Mouse (Mus musculus): ENCODE measurements around the gene Wdr81.
"Not testable (repeated sequence)": the region's sequence is repeated elsewhere in the genome, so short reads cannot be mapped to it uniquely, and the experiment has no call there.

The Wdr81 gene

GRCm38 (mm10) chr11:75460844-75461742 is 6.6 kb upstream of the Wdr81 start, which contains the start of gene Tlcd2:
Tlcd2 (plus strand) TSS chr11:75461715.
- peak; percentile 99 for DNase-seq (ENCODE audit: low spot score)

DNA sequence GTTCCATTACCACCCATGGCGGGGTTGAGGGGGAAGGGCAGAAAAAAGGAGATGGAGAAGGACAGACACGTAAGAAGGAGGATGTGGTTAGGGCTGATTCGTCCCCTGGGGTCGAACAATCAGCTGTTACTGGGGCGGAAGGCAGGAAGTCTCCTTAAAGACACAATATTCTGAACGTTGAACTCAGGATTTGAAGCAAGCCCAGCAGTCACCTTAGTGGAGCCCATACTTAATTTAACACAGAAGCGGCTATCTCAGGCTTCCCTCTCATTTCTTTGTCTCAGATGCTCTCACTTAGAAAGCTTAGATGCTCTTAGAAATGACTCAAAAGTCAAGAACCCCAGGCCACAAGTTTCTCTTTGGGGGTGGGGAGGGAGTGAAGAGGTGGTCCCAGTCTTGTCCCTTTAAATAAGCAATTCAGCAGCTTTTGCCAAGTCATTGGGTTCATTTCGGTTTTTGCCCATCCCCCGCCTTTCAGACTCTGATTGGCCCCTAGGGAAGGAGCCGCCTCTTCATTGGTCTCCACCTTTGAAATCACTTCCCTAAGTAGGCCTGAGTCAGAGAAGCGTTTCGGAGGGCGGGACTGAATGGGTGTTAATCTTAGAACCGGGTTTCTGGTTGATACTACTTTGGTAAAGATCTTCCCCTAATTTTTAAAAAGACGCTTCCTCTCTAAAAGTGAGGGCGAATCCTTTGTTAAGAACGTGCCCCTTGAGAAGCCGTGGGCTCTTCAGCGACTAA is 5.8 kb upstream of the Wdr81 start:
- DNase-seq (ENCODE audit: low spot score) = peak; percentile 94

GRCm38 (mm10) chr11:75459751-75460102 is 5.2 kb upstream of the Wdr81 start:
- DNase-seq (ENCODE audit: low spot score) = no peak

GRCm38 (mm10) chr11:75459141-75459711 is 4.7 kb upstream of the Wdr81 start:
- no peak for DNase-seq (ENCODE audit: low spot score)

GRCm38 (mm10) chr11:75458628-75459041 is 4.1 kb upstream of the Wdr81 start:
- no peak for DNase-seq (ENCODE audit: low spot score)

DNA sequence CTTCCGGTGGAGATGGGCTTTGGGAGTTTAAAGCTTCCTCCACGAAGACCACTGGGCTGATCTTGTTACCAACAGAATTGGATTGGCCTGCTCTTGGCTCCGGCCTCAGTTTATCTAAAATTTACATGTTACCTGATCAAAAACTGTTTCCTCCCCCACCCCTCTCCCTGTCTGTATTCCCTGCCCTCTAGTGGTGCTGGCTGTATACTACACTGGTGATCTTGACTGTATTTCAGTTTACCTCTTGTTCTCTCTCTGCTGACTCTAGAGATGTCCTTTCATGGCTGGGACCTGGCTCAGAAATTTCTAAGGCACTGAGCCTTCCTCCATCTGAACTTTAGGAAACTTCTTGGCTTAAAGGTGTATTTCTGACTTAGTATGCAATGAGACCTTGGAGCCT is 3.7 kb upstream of the Wdr81 start:
- DNase-seq (ENCODE audit: low spot score) = peak; percentile 47

- no peak for DNase-seq (ENCODE audit: low spot score)
Observed at GRCm38 (mm10) chr11:75456440-75456871, 1.9 kb upstream of the Wdr81 start.

DNA sequence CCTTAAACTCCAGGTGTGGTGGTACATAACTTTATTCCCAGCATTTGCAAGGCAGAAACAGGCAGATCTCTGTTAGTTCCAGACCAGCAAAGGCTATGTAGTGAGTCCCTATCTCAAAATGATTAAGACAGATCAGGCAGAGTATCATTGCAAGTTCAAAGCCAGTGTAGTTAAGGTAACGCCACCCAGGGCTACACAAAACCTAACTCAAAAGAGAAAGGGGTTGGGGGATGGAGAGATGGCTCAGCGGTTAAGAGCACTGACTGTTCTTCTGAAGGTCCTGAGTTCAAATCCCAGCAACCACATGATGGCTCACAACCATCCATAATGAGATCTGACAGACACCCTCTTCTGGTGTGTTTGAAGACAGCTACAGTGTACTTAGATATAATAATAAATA is 1.5 kb upstream of the Wdr81 start:
- not testable (repeated sequence) for DNase-seq (ENCODE audit: low spot score)

DNA sequence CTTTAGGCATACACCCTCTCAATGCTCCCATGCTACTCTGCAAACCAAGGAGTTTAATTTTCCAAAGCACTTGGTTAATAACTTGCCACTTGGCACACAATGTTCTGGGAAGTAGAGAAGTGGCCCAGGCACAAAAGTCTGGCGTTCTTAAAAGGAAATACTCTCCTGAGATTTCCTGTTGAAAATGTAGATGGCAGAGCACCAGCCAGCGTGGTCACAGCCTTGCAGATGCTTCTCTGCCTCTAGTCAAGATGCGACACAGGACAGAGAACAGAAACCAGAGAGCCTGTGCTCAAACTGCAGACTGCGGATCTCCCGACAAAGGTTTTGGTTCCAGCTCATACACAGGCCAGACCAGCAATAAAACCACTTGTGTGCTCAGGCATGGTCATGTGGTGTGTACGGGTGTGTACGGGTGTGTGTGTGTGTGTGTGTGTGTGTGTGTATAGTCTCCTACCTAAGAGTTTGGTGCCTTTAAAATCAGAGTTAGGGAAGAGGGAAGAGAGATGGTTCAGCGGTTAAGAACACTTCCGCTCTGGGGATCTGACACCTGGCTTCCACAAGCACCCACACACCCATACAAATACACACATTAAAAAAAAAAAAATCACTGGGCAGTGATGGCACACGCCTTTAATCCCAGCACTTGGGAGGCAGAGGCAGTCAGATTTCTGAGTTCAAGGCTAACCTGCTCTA is 672 bp upstream of the Wdr81 start:
- DNase-seq (ENCODE audit: low spot score) = no peak

- DNase-seq (ENCODE audit: low spot score) = no peak
Observed at GRCm38 (mm10) chr11:75452812-75453557, 1.5 kb downstream of the Wdr81 start.

GRCm38 (mm10) chr11:75452081-75452480 is 2.4 kb downstream of the Wdr81 start:
- no peak for DNase-seq (ENCODE audit: low spot score)

DNA sequence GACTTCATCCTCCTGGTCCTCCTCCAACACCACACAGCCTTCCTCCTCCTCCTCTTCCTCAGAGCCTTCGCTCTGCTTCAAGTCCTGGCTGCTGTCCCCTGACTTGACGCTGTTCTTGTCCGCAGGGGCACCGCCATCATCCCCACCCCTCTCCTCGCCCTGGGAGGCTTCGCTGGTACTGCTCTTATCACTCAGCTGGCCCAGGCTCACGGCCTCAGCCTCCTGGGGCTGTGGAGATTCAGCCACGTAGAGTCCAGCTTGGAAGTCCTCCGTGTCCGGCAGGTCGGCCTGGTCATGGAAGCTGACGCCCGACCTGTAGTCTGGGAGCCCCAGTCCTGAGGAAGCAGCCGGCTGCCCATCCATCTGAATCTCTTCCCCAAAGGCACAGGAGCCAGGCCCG is 3.6 kb downstream of the Wdr81 start:
- DNase-seq (ENCODE audit: low spot score) = no peak

DNA sequence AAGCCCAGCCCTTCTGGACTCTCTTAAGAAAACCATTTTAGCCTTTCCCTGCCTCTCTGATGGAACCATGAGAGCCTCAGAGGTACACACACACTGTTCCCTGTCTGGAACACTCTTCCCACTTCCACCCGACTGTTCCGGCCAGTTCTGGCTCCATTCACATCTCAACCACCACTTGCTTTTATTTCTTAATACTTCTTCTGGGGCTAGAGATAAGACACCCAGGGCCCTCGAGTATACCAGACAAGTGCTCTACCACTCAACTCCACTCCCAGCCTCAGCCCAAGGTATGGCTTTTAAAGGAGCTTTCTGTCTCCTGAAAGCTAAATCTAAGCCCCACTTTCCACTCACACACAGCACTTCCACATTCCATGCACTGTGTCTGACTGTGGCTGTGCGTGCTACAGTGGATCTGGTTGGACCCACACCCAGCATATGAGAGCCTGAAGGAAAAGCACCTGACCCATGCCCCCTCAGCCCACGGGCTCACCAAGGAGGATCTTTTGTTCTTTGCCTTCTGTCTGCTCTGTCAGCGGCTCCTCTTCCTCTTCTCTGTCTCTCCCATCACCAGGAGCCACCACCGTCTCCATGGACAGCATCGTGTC is 4.1 kb downstream of the Wdr81 start:
- no peak for DNase-seq (ENCODE audit: low spot score)

- DNase-seq (ENCODE audit: low spot score) = no peak
Observed at GRCm38 (mm10) chr11:75449695-75450094, 4.8 kb downstream of the Wdr81 start.

GRCm38 (mm10) chr11:75448575-75448974 is 5.9 kb downstream of the Wdr81 start:
- DNase-seq (ENCODE audit: low spot score) = no peak

DNA sequence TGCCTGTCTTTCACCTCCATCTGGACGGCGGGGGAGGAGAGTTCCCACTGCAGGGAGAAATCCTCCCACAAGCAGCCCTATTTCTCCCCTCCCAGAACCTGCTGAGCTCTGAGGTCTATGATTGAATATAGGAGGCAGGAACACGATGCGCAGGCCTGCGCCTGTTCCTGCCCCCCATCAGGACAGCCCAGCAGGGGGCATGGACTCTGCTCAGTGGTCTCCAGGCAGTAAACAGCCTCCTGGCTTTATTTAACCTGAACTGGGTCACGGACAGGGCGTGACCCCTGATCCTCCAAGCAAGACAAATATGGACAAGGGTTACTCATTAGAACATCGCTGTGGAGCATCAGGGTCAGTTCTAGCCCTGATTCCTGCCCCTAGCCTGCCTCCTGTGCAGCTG is 10.8 kb downstream of the Wdr81 start:
- DNase-seq (ENCODE audit: low spot score) = no peak

DNA sequence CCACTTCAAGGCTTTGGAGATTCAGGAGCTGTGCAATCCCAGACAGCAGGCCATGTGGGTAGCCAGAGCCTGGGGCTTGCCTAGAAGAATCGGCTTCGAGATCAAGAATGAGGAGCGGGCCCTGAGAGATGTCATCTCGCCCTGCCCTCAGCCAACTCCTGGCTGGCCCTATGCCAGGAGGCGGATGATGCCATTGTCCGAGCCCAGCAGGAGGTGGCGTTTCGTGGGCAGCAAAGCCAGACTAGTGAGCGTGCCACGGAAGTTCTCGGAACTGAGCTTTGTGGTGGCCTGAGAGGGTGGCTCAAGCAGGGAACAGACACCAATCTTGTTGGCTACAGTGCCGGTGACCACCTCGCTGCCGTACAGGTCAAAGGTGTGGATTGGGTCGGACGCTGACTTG is 12.9 kb downstream of the Wdr81 start:
- no peak for DNase-seq (ENCODE audit: low spot score)

DNA sequence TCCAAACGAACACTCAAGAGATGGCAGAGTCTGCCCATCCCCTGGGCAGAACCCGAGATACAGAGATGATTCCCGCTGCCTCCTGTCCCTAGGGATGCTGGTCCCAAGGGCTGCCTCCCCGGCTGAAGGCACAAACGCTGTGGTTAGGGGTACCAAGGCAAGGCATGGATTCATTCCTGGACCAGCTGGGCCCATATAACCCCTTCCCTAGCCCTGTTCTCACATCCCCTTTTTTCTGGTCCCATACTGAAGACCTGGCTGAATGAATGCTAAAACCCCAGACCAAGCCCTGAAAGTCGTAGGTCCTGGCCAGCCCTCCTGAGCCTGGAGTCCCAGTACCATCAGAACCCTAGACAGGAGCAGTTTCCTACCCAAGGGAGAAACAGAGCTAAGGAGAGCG is 13.5 kb downstream of the Wdr81 start:
- DNase-seq (ENCODE audit: low spot score) = no peak

- DNase-seq (ENCODE audit: low spot score) = no peak
Observed at GRCm38 (mm10) chr11:75439951-75440350, 14.6 kb downstream of the Wdr81 start.

- no peak for DNase-seq (ENCODE audit: low spot score)
Observed at GRCm38 (mm10) chr11:75439363-75439762, 15.2 kb downstream of the Wdr81 start, which contains the start of gene Serpinf2. Serpinf2 (minus strand) TSS chr11:75439591.

GRCm38 (mm10) chr11:75438804-75439203 is 15.7 kb downstream of the Wdr81 start:
- no peak for DNase-seq (ENCODE audit: low spot score)

All from urinary bladder, postnatal 14 days (tissue).